8 mouse cellular contexts compared by ENCODE assay signal in the genomic region with DNA sequence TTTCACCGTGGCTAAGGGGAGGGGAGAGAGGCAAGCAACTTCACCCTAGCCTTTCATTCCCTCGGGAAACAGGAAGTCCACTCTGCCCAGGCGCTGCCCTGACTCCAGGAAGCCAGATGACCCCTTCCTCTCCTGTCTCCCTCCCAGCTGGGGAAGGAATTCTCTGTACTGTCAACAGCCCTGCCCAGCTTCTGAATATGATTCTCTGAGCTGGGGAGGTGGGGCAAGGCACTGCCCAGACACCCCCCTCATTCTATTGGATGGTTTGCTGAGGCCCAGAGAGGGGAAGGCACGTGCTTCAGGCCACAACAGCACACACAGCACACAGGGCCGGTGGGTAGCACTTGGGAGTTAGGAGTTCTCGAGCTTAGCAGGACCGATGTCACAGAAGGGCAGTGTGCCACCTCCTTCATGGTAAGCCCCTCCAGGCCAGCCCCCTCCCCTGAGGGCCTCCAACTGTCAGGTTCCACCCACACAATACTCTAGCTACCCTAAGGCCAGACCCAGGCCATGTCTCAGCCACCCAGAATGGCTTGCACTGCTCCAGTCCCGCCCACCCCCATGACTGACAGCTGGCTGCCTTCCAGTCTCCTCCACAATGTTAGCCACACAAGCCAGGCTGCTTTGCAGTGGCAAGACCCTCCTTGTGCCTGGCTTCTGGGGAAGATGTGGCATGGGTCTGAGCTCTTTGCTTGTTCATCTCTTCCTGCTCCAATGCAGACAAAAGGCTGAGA. TPM values are rescaled to one million over a fixed set of nuclear protein-coding genes. Genes with fewer than 3 reads are reported as not detected.
A peak's percentile ranks its signal among the peaks of the same experiment; 100 is the strongest.
DNase-seq lines count a peak whose midpoint lies in the region; ATAC-seq and TF ChIP-seq lines count a peak whose summit lies in the region.

No protein-coding gene starts in this region.

- peak; percentile 56 for DNase-seq in right cerebral cortex, postnatal 14 days
- no peak for DNase-seq in right cerebral cortex, postnatal 25 days
- DNase-seq in heart, adult 2 months: no peak
- DNase-seq in kidney, adult 9 months: peak; percentile 61
- DNase-seq in lung, postnatal 0 days (ENCODE audit: low spot score): peak; percentile 79
- no peak for DNase-seq in frontal cortex, postnatal 14 days (ENCODE audit: low spot score in 2 of 2)
- DNase-seq in thymus, adult 18-20 months: no peak
- no peak for DNase-seq in gastrocnemius, adult 8-10 months (ENCODE audit: low spot score in 2 of 2)

- peak; percentile 88 for ATAC-seq in lung, postnatal 0 days

- whole genome bisulfite sequencing in heart, adult 2 months: 31% methylated on average over 8 of the region's 8 CpGs
- 17% methylated on average over 7 of the region's 8 CpGs for WGBS in lung, postnatal 0 days

- no peaks in the 10 kb centered on the region for H3K79me2 ChIP-seq in heart, adult 2 months (replicated peaks; ENCODE audit: control insufficient read depth, insufficient read depth, low read length)

- no peak overlapping the region for H3K9ac ChIP-seq in heart, adult 2 months (ENCODE audit: low read depth, low read length)
- H3K9ac ChIP-seq in lung, postnatal 0 days (replicated peaks; ENCODE audit: low read depth): no peak overlapping the region

- TF ChIP-seq POLR2A in heart, adult 2 months (IDR thresholded peaks at IDR 0.05; ENCODE audit: insufficient read depth, low read depth, low read length): no peak

- no peaks in the 10 kb centered on the region for H3K9me3 ChIP-seq in lung, postnatal 0 days (ENCODE audit: low read length)

- no peak overlapping the region for H3K27ac ChIP-seq in heart, adult 2 months
- peak overlapping the region; percentile 4; the same call in 1 of the 2 replicates for H3K27ac ChIP-seq in lung, postnatal 0 days (ENCODE audit: low read length)

- TF ChIP-seq CTCF in heart, adult 2 months (IDR thresholded peaks at IDR 0.05): no peak
- TF ChIP-seq CTCF in lung, postnatal 0 days (IDR thresholded peaks at IDR 0.05): no peak

- H3K27me3 ChIP-seq in heart, adult 2 months (ENCODE audit: control insufficient read depth, insufficient read depth, low read length): no peaks in the 10 kb centered on the region
- no peaks in the 10 kb centered on the region for H3K27me3 ChIP-seq in lung, postnatal 0 days (replicated peaks; ENCODE audit: insufficient read depth, low read length)

- H3K4me3 ChIP-seq in heart, adult 2 months: no peak overlapping the region
- H3K4me3 ChIP-seq in lung, postnatal 0 days (ENCODE audit: low read depth, low read length): no peak overlapping the region

- no peaks in the 10 kb centered on the region for H3K36me3 ChIP-seq in heart, adult 2 months (ENCODE audit: control insufficient read depth, insufficient read depth, low read length)
- H3K36me3 ChIP-seq in lung, postnatal 0 days (ENCODE audit: insufficient read depth, low read length): no peaks in the 10 kb centered on the region

- H3K4me1 ChIP-seq in heart, adult 2 months (ENCODE audit: control insufficient read depth, insufficient read depth, low read length): peaks cover 20% of the 10 kb centered on the region
- H3K4me1 ChIP-seq in lung, postnatal 0 days (ENCODE audit: insufficient read depth, low read depth, low read length): peaks cover 7% of the 10 kb centered on the region; the same call in 1 of the 2 replicates

- TF ChIP-seq EP300 in heart, adult 2 months (IDR thresholded peaks at IDR 0.05; ENCODE audit: insufficient read depth, low read depth, low read length): 0 out of 2 replicates have a peak, but pooled peaks have one; percentile 46
- 0 out of 2 replicates have a peak, but pooled peaks have one; percentile 27 for TF ChIP-seq EP300 in lung, postnatal 0 days (IDR thresholded peaks at IDR 0.05)

- H3K4me2 ChIP-seq in lung, postnatal 0 days (replicated peaks; ENCODE audit: low read depth, low read length): no peak overlapping the region

- intact Hi-C loops in heart, adult 2 months (cut with DNase I): no loop called here

RNA-seq across cellular contexts. Expression of gene Sdc3, which starts 48.9 kb away (rescaled TPM):
- 10 to 100 TPM; 32.7 to 38.3 TPM for total RNA-seq in heart, adult 2 months (2021)
- polyA plus RNA-seq in heart, adult 2 months (2012; rRNA removed): 41.5 and 51.9 TPM in 2 replicates
- 10.4 and 10.5 TPM in 2 replicates for polyA plus RNA-seq in lung, postnatal 0 days (2015; fragmentation: Nextera tagmentation; extraction: Ambion mirVana)
- 10 to 100 TPM in 1 of 4 experiments, 1 to 10 TPM in 3; 5.6 to 10.9 (median 6.7) TPM for total RNA-seq in gastrocnemius, adult 8-10 months (2022)

Comparison
In these comparisons a context has a peak if more than half of its experiments do, and no peak if none do; other contexts are left out.
1. DNase-seq: peak in right cerebral cortex, postnatal 14 days (single experiment), kidney, adult 9 months (single experiment) and lung, postnatal 0 days (single experiment); none in right cerebral cortex, postnatal 25 days (single experiment), heart, adult 2 months (0 of 2), frontal cortex, postnatal 14 days (0 of 2), thymus, adult 18-20 months (0 of 2) and gastrocnemius, adult 8-10 months (0 of 2).